Mouse (Mus musculus) forebrain, embryonic 12.5 days (tissue): ENCODE results near the gene Klra7. TPM values are rescaled to one million over a fixed set of nuclear protein-coding genes. Genes with fewer than 3 reads are reported as not detected.
"Not testable (repeated sequence)": the region's sequence is repeated elsewhere in the genome, so short reads cannot be mapped to it uniquely, and the experiment has no call there.

Source experiments
- ATAC-seq: fragments of 200-750 bp; cut with Nextera tagmentation; 2 replicates; pipeline ENCODE4 v1.8.0; 2017; ENCODE audit warnings: moderate TSS enrichment; ENCODE audit not compliant: low FRiP score
- H3K27ac ChIP-seq: fragments of 300-500 bp; sonication (generic); 2 replicates; pipeline ENCODE4 v1.5.1; 2016; ENCODE audit warnings: mild to moderate bottlenecking
- H3K27me3 ChIP-seq: fragments of 300-500 bp; sonication (generic); 2 replicates; pipeline ENCODE4 v1.6.1; 2016; ENCODE audit warnings: mild to moderate bottlenecking
- H3K36me3 ChIP-seq: fragments of 300-500 bp; sonication (generic); replicated peaks from 2 replicates; pipeline ENCODE4 v1.6.1; 2016; ENCODE audit warnings: mild to moderate bottlenecking
- H3K4me1 ChIP-seq: fragments of 300-500 bp; sonication (generic); 2 replicates; pipeline ENCODE4 v1.6.1; 2016
- H3K4me2 ChIP-seq: fragments of 300-500 bp; sonication (generic); 2 replicates; pipeline ENCODE4 v1.6.1; 2016; ENCODE audit warnings: mild to moderate bottlenecking, moderate library complexity
- H3K4me3 ChIP-seq: fragments of 300-500 bp; sonication (generic); replicated peaks from 2 replicates; pipeline ENCODE4 v1.5.1; 2016; ENCODE audit warnings: mild to moderate bottlenecking
- H3K9ac ChIP-seq: fragments of 300-500 bp; sonication (generic); 2 replicates; pipeline ENCODE4 v1.6.1; 2016; ENCODE audit warnings: mild to moderate bottlenecking
- H3K9me3 ChIP-seq: fragments of 300-500 bp; sonication (generic); 2 replicates; pipeline ENCODE4 v1.6.1; 2016
- WGBS: fragments of 180-500 bp; shearing (Covaris S2); methylation state at CpG from one replicate; pipeline ENCODE4 v1.1.7; 2016; 5-methylcytosine and 5-hydroxymethylcytosine counted together
- polyA plus RNA-seq: library from polyadenylated mRNA; unstranded; fragments of >200 nt; fragmentation: Nextera tagmentation; extraction: Ambion mirVana; gene quantifications from 2 replicates; pipeline ENCODE4 v1.2.1, GENCODE M21; 2016

The Klra7 gene
- polyA plus RNA-seq, result not detected in 2 replicates

GRCm38 (mm10) chr6:130233222-130233621 lies at the start of gene Klra7:
Gene Klra7, minus strand, starts transcription at chr6:130233322.
- no peak within 1 kb of the TSS for H3K4me3 ChIP-seq
- H3K4me2 ChIP-seq, result no peak within 1 kb of the TSS
- H3K4me1 ChIP-seq, result no peaks in the 10 kb centered on the region
- peaks cover 8% of the 10 kb centered on the region; the same call in 1 of the 2 replicates for H3K9me3 ChIP-seq
- no peak for ATAC-seq
- H3K27ac ChIP-seq, result no peak within 1 kb of the TSS
- no peak within 1 kb of the TSS for H3K9ac ChIP-seq
- no peaks in the 10 kb centered on the region for H3K27me3 ChIP-seq
- no peaks in the 10 kb centered on the region for H3K36me3 ChIP-seq

DNA sequence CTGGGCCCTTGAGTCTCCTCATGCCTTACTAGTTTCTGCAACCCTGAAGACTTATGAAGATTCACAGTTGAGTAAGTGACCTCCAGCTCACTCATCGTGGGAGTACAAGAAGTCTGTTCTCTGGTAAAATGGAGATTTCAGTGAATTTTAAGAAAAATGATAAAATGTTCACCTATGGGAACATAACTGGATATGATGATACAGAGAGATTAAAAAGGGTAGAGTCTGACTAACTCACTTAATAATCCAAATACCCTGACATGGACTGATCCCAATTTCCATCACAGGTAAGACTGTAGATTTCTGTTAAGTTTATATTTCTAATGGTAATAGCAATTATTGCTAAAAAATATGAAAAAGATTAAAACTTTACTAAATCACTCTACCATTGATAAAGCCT lies 48.7 kb upstream of the Klra7 start, which contains the start of gene Klra10:
Klra10 (minus strand) TSS at position 101 of the 400 bp plus-strand sequence.
- not testable (repeated sequence) for H3K9ac ChIP-seq, H3K36me3 ChIP-seq, H3K9me3 ChIP-seq, H3K4me3 ChIP-seq, ATAC-seq, H3K27me3 ChIP-seq, H3K4me2 ChIP-seq, H3K27ac ChIP-seq, H3K4me1 ChIP-seq
- WGBS, result 81% methylated on average over 1 of the region's 1 CpGs

DNA sequence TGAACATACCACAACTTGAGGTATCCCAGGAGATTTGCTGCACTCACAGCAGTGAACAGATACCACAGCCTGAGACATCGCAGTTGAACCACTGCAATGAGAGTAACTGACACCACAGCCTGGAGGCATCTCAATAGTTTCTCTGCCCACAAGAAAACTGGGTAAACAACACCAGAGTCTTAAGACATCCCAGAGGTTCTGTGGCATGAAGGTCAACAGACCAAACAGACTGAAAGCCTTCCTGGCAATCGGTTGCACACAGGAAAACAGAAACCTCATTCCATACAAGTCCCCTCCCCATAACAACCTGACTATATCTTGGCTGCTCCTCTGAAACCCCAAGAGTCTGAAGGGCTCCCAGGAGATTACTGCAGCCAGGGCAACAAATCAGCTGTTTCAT lies 22.2 kb upstream of the Klra7 start:
- ATAC-seq, result no peak
- H3K4me1 ChIP-seq, result no peaks in the 10 kb centered on the region
- no peaks in the 10 kb centered on the region for H3K27me3 ChIP-seq
- no peak overlapping the region for H3K4me3 ChIP-seq
- no peak overlapping the region for H3K4me2 ChIP-seq
- 83% methylated on average over 2 of the region's 2 CpGs for WGBS
- no peak overlapping the region for H3K27ac ChIP-seq
- no peaks in the 10 kb centered on the region for H3K36me3 ChIP-seq
- H3K9me3 ChIP-seq, result peaks cover 15% of the 10 kb centered on the region
- H3K9ac ChIP-seq, result no peak overlapping the region

DNA sequence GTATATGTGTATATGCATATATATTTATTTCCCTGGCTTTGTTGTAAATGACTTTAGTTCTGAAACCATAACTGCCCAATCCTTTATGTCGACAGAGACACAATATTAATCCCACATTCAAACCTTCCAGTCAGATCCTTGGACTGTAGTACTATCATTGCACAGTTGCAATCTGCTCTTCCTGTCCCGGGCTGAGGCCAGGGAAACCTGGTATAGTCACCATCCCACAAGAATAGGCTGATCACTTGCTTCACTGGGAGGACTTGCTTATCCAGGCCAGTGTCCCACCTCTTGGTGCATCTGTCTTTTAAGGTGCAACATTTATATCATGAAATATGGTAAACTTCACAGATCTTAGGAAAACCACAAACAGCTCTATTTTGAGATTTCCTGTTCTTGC lies 4.4 kb upstream of the Klra7 start:
- no peak overlapping the region for H3K4me2 ChIP-seq
- H3K27ac ChIP-seq, result no peak overlapping the region
- no peak for ATAC-seq
- H3K27me3 ChIP-seq, result no peaks in the 10 kb centered on the region
- no peak overlapping the region for H3K9ac ChIP-seq
- 72% methylated on average over 2 of the region's 2 CpGs for WGBS
- H3K36me3 ChIP-seq, result no peaks in the 10 kb centered on the region
- no peaks in the 10 kb centered on the region for H3K4me1 ChIP-seq
- no peak overlapping the region for H3K4me3 ChIP-seq
- H3K9me3 ChIP-seq, result no peaks in the 10 kb centered on the region

DNA sequence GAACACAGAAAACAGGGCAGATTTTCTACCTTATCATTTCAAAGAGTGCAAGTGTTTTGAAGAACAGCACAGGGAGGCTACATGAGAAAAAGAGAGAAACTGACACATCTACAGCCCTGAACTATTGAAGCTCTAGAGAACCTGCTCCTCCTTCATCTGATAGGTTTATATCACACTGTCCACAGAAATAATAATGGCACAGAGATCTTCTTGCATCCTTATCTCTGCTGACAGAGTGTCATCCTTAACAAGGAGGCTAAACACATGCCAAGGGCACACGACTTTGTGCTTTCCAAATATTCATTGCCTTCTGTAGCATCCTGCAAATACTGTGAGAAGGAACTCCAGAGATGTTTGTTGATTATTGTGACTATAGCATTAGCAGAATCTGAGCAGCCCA lies 3.5 kb upstream of the Klra7 start:
- Histone ChIP-seq H3K36me3 (no peaks in the 10 kb centered on the region), H3K27ac (no peak overlapping the region), H3K4me3 (no peak overlapping the region), H3K4me2 (no peak overlapping the region), H3K9me3 (peaks cover 3% of the 10 kb centered on the region; the same call in 1 of the 2 replicates), H3K4me1 (no peaks in the 10 kb centered on the region), H3K9ac (no peak overlapping the region), H3K27me3 (no peaks in the 10 kb centered on the region)
- ATAC-seq, result no peak
- 48% methylated on average over 1 of the region's 1 CpGs for WGBS

GRCm38 (mm10) chr6:130197453-130197852 lies 35.7 kb downstream of the Klra7 start:
- ATAC-seq, H3K9me3 ChIP-seq, H3K4me1 ChIP-seq, H3K4me3 ChIP-seq, H3K27ac ChIP-seq, H3K9ac ChIP-seq, H3K4me2 ChIP-seq, H3K36me3 ChIP-seq, H3K27me3 ChIP-seq: not testable (repeated sequence)
- 90% methylated on average over 1 of the region's 1 CpGs for WGBS

- H3K4me3 ChIP-seq, H3K27me3 ChIP-seq, H3K9me3 ChIP-seq, H3K9ac ChIP-seq, ATAC-seq, H3K4me1 ChIP-seq, H3K27ac ChIP-seq, H3K4me2 ChIP-seq, H3K36me3 ChIP-seq: not testable (repeated sequence)
- 55% methylated on average over 3 of the region's 3 CpGs for WGBS
Measured at GRCm38 (mm10) chr6:130193012-130193411, 40.1 kb downstream of the Klra7 start, which contains the start of gene Klra9. Gene Klra9, minus strand, starts transcription at chr6:130193112.

Other genes starting within 250 kb of the Klra7 start
- not detected in 2 replicates for gene Klra6, start 206.4 kb downstream of the Klra7 start, polyA plus RNA-seq
- gene Klra4, start 166.1 kb downstream of the Klra7 start, polyA plus RNA-seq, result not detected in 2 replicates
- not detected in 2 replicates for gene Klra8, start 103.4 kb downstream of the Klra7 start, polyA plus RNA-seq
- gene Klra9, start 40.2 kb downstream of the Klra7 start, polyA plus RNA-seq, result not detected in 2 replicates
- not detected in 2 replicates for gene Klra10, start 48.6 kb upstream of the Klra7 start, polyA plus RNA-seq
- not detected in 2 replicates for gene Klra3, start 104.3 kb upstream of the Klra7 start, polyA plus RNA-seq
- not detected in 2 replicates for gene Klra1, start 153.6 kb upstream of the Klra7 start, polyA plus RNA-seq